Mouse (Mus musculus): ENCODE measurements at regions not wholly inside any gene's neighbourhood (a gene's known extent, or its start where the extent isn't known, plus 50 kb on each side); places are given as distances from the start of the nearest gene placed in this dataset.

- Histone ChIP-seq H3K4me2 (no peak overlapping the region), H3K4me3 (replicated peaks) (no peak overlapping the region), H3K27me3 (replicated peaks) (no peaks in the 10 kb centered on the region), H3K27ac (replicated peaks) (no peak overlapping the region), H3K4me1 (0 out of 2 replicates have a peak, but pooled peaks cover 9% of the 10 kb centered on the region), H3K9ac (replicated peaks) (no peak overlapping the region), H3K9me3 (replicated peaks) (no peaks in the 10 kb centered on the region), H3K36me3 (no peaks in the 10 kb centered on the region)
- WGBS: 89% methylated on average over 5 of the region's 5 CpGs
- ATAC-seq (ENCODE audit: low FRiP score): no peak
Measured at GRCm38 (mm10) chr12:16006688-16007087, 190.0 kb upstream of the Trib2 start.

- H3K9me3 ChIP-seq (replicated peaks): no peaks in the 10 kb centered on the region
- no peak overlapping the region for H3K4me3 ChIP-seq (replicated peaks)
- H3K36me3 ChIP-seq: no peaks in the 10 kb centered on the region
- ATAC-seq (ENCODE audit: low FRiP score): no peak
- H3K4me2 ChIP-seq: no peak overlapping the region
- 95% methylated on average over 5 of the region's 5 CpGs for WGBS
- H3K4me1 ChIP-seq: 0 out of 2 replicates have a peak, but pooled peaks cover 5% of the 10 kb centered on the region
- no peaks in the 10 kb centered on the region for H3K27me3 ChIP-seq (replicated peaks)
- no peak overlapping the region for H3K27ac ChIP-seq (replicated peaks)
- no peak overlapping the region for H3K9ac ChIP-seq (replicated peaks)
Measured at GRCm38 (mm10) chr12:16006286-16006685, 189.6 kb upstream of the Trib2 start.

- Histone ChIP-seq H3K27ac (replicated peaks) (no peak overlapping the region), H3K9ac (replicated peaks) (no peak overlapping the region), H3K36me3 (no peaks in the 10 kb centered on the region), H3K4me2 (no peak overlapping the region), H3K4me1 (no peaks in the 10 kb centered on the region), H3K9me3 (replicated peaks) (no peaks in the 10 kb centered on the region), H3K4me3 (replicated peaks) (no peak overlapping the region), H3K27me3 (replicated peaks) (no peaks in the 10 kb centered on the region)
- 90% methylated on average over 7 of the region's 7 CpGs for WGBS
- ATAC-seq (ENCODE audit: low FRiP score): no peak
Measured at GRCm38 (mm10) chr12:16001811-16002210, 185.1 kb upstream of the Trib2 start.

- Histone ChIP-seq H3K9ac (replicated peaks) (no peak overlapping the region), H3K27me3 (replicated peaks) (no peaks in the 10 kb centered on the region), H3K4me1 (no peaks in the 10 kb centered on the region), H3K27ac (replicated peaks) (no peak overlapping the region), H3K36me3 (no peaks in the 10 kb centered on the region), H3K9me3 (replicated peaks) (no peaks in the 10 kb centered on the region), H3K4me2 (no peak overlapping the region), H3K4me3 (replicated peaks) (no peak overlapping the region)
- WGBS: 89% methylated on average over 5 of the region's 5 CpGs
- no peak for ATAC-seq (ENCODE audit: low FRiP score)
Measured at GRCm38 (mm10) chr12:16001225-16001624, 184.5 kb upstream of the Trib2 start.

- Histone ChIP-seq H3K27me3 (replicated peaks) (no peaks in the 10 kb centered on the region), H3K9me3 (replicated peaks) (no peaks in the 10 kb centered on the region), H3K4me3 (replicated peaks) (no peak overlapping the region), H3K27ac (replicated peaks) (no peak overlapping the region), H3K4me2 (no peak overlapping the region), H3K36me3 (no peaks in the 10 kb centered on the region), H3K9ac (replicated peaks) (no peak overlapping the region), H3K4me1 (no peaks in the 10 kb centered on the region)
- no peak for ATAC-seq (ENCODE audit: low FRiP score)
Measured at GRCm38 (mm10) chr12:15998331-15998730, 181.6 kb upstream of the Trib2 start.

GRCm38 (mm10) chr12:15993866-15994265, 177.1 kb upstream of the Trib2 start:
- Histone ChIP-seq H3K27ac (replicated peaks) (no peak overlapping the region), H3K4me3 (replicated peaks) (no peak overlapping the region), H3K27me3 (replicated peaks) (no peaks in the 10 kb centered on the region), H3K4me1 (no peaks in the 10 kb centered on the region), H3K36me3 (no peaks in the 10 kb centered on the region), H3K9ac (replicated peaks) (no peak overlapping the region), H3K4me2 (no peak overlapping the region), H3K9me3 (replicated peaks) (no peaks in the 10 kb centered on the region)
- WGBS: 66% methylated on average over 3 of the region's 3 CpGs
- ATAC-seq (ENCODE audit: low FRiP score): no peak

- H3K36me3 ChIP-seq: no peaks in the 10 kb centered on the region
- ATAC-seq (ENCODE audit: low FRiP score): no peak
- H3K4me1 ChIP-seq: no peaks in the 10 kb centered on the region
Measured at GRCm38 (mm10) chr12:15986351-15986750, 169.6 kb upstream of the Trib2 start.

GRCm38 (mm10) chr12:15985649-15986048, 168.9 kb upstream of the Trib2 start:
- ATAC-seq (ENCODE audit: low FRiP score): no peak
- H3K4me3 ChIP-seq (replicated peaks): no peak overlapping the region
- H3K4me2 ChIP-seq: no peak overlapping the region
- H3K36me3 ChIP-seq: no peaks in the 10 kb centered on the region
- 86% methylated on average over 2 of the region's 2 CpGs for WGBS
- H3K9ac ChIP-seq (replicated peaks): no peak overlapping the region
- no peak overlapping the region for H3K27ac ChIP-seq (replicated peaks)
- H3K9me3 ChIP-seq (replicated peaks): no peaks in the 10 kb centered on the region
- 0 out of 2 replicates have a peak, but pooled peaks cover 3% of the 10 kb centered on the region for H3K4me1 ChIP-seq
- no peaks in the 10 kb centered on the region for H3K27me3 ChIP-seq (replicated peaks)

More at GRCm38 (mm10) chr12:15986351-15986750, 169.6 kb upstream of the Trib2 start:
- Histone ChIP-seq H3K9me3 (replicated peaks) (no peaks in the 10 kb centered on the region), H3K9ac (replicated peaks) (no peak overlapping the region), H3K27me3 (replicated peaks) (no peaks in the 10 kb centered on the region), H3K27ac (replicated peaks) (no peak overlapping the region), H3K4me3 (replicated peaks) (no peak overlapping the region), H3K4me2 (no peak overlapping the region)

GRCm38 (mm10) chr12:15983591-15984300, 167.0 kb upstream of the Trib2 start:
- Histone ChIP-seq H3K4me1 (0 out of 2 replicates have a peak, but pooled peaks cover 3% of the 10 kb centered on the region), H3K9me3 (replicated peaks) (no peaks in the 10 kb centered on the region), H3K4me2 (no peak overlapping the region), H3K36me3 (no peaks in the 10 kb centered on the region), H3K27me3 (replicated peaks) (no peaks in the 10 kb centered on the region), H3K4me3 (replicated peaks) (no peak overlapping the region), H3K27ac (replicated peaks) (no peak overlapping the region), H3K9ac (replicated peaks) (no peak overlapping the region)
- 87% methylated on average over 11 of the region's 11 CpGs for WGBS
- ATAC-seq (ENCODE audit: low FRiP score): no peak

- 43% methylated on average over 1 of the region's 1 CpGs for WGBS
Measured at GRCm38 (mm10) chr12:15981741-15982140, 165.0 kb upstream of the Trib2 start.

GRCm38 (mm10) chr12:15979233-15979632, 162.5 kb upstream of the Trib2 start:
- Histone ChIP-seq H3K27me3 (replicated peaks) (no peaks in the 10 kb centered on the region), H3K27ac (replicated peaks) (no peak overlapping the region), H3K36me3 (no peaks in the 10 kb centered on the region), H3K4me2 (no peak overlapping the region), H3K9ac (replicated peaks) (no peak overlapping the region), H3K4me3 (replicated peaks) (no peak overlapping the region), H3K9me3 (replicated peaks) (no peaks in the 10 kb centered on the region), H3K4me1 (0 out of 2 replicates have a peak, but pooled peaks cover 3% of the 10 kb centered on the region)
- no peak for ATAC-seq (ENCODE audit: low FRiP score)
- WGBS: 93% methylated on average over 7 of the region's 7 CpGs

More at GRCm38 (mm10) chr12:15981741-15982140, 165.0 kb upstream of the Trib2 start:
- Histone ChIP-seq H3K27ac (replicated peaks) (no peak overlapping the region), H3K9ac (replicated peaks) (no peak overlapping the region), H3K27me3 (replicated peaks) (no peaks in the 10 kb centered on the region), H3K4me2 (no peak overlapping the region), H3K36me3 (no peaks in the 10 kb centered on the region), H3K4me3 (replicated peaks) (no peak overlapping the region), H3K4me1 (0 out of 2 replicates have a peak, but pooled peaks cover 3% of the 10 kb centered on the region), H3K9me3 (replicated peaks) (no peaks in the 10 kb centered on the region)
- ATAC-seq (ENCODE audit: low FRiP score): no peak

- Histone ChIP-seq H3K9ac (replicated peaks) (no peak overlapping the region), H3K4me3 (replicated peaks) (no peak overlapping the region), H3K4me1 (no peaks in the 10 kb centered on the region), H3K36me3 (no peaks in the 10 kb centered on the region), H3K4me2 (no peak overlapping the region), H3K9me3 (replicated peaks) (no peaks in the 10 kb centered on the region), H3K27ac (replicated peaks) (no peak overlapping the region), H3K27me3 (replicated peaks) (no peaks in the 10 kb centered on the region)
- no peak for ATAC-seq (ENCODE audit: low FRiP score)
- 82% methylated on average over 3 of the region's 3 CpGs for WGBS
Measured at GRCm38 (mm10) chr12:15971786-15972185, 155.1 kb upstream of the Trib2 start.
